In the genomic region with DNA sequence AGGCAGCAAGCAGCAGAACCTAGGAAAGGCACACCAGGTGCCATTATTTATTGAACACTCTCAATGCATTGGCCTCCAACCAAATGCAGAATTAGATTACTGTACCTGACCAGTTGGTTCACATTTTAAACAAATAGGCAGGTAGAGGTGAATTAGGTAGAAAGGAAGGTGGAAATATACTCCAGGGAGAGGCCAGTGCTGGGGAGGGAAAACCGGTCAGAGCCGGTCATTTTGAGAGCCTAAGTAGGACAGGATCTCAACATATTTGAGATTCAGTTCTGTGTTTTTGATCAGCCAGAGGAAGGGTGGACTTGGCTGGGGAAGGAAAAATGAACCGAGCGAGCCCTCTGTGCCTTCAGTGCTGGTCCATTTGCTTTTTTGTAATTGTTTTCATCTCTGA, we compare ENCODE assay signal across 29 mouse cellular contexts.
A peak's percentile ranks its signal among the peaks of the same experiment; 100 is the strongest.
DNase-seq lines count a peak whose midpoint lies in the region; ATAC-seq and TF ChIP-seq lines count a peak whose summit lies in the region.
"Had no signal": no experiment of that assay in that cellular context is flagged by ENCODE, and none has a peak within 500 bp of the region (broad histone marks: within the 10 kb centered on the region; RNA-seq: fewer than 3 reads in every experiment).

No protein-coding gene starts in this region.

- 76% methylated on average over 4 of the region's 4 CpGs for WGBS in lung, embryonic 15.5 days
- WGBS in kidney, adult 2 months = 63% methylated on average over 4 of the region's 4 CpGs
- WGBS in kidney, embryonic 16.5 days = 84% methylated on average over 4 of the region's 4 CpGs
- WGBS in stomach, postnatal 0 days = 85% methylated on average over 4 of the region's 4 CpGs
- WGBS in heart, embryonic 10.5 days = 91% methylated on average over 4 of the region's 4 CpGs
- WGBS in hindbrain, embryonic 16.5 days = 93% methylated on average over 4 of the region's 4 CpGs

- peak overlapping the region; percentile 22 for H3K27ac ChIP-seq in lung, embryonic 15.5 days
- H3K27ac ChIP-seq in kidney, adult 2 months (ENCODE audit: insufficient read depth, low read depth, low read length) = peak overlapping the region; percentile 59
- H3K27ac ChIP-seq in kidney, embryonic 16.5 days (ENCODE audit: low read length) = peak overlapping the region; percentile 22; the same call in 1 of the 2 replicates
- H3K27ac ChIP-seq in stomach, postnatal 0 days (replicated peaks) = peak overlapping the region; percentile 65
- H3K27ac ChIP-seq in heart, embryonic 10.5 days = no peak overlapping the region
- no peak overlapping the region for H3K27ac ChIP-seq in hindbrain, embryonic 16.5 days (ENCODE audit: low read depth, low read length)
- H3K27ac ChIP-seq: embryonic facial prominence, embryonic 13.5 days; forebrain, embryonic 10.5 days; forebrain, embryonic 15.5 days; gastrocnemius, adult 2 months; heart, adult 2 months; heart, embryonic 13.5 days; hindbrain, embryonic 14.5 days; limb, embryonic 10.5 days; limb, embryonic 15.5 days; liver, embryonic 13.5 days; midbrain, embryonic 10.5 days had no signal

- no peaks in the 10 kb centered on the region for H3K36me3 ChIP-seq in lung, embryonic 15.5 days
- no peaks in the 10 kb centered on the region for H3K36me3 ChIP-seq in kidney, adult 2 months (ENCODE audit: control insufficient read depth, insufficient read depth, low read length)
- no peaks in the 10 kb centered on the region for H3K36me3 ChIP-seq in kidney, embryonic 16.5 days (ENCODE audit: insufficient read depth, low read length)
- H3K36me3 ChIP-seq in stomach, postnatal 0 days (ENCODE audit: control insufficient read depth, insufficient read depth, low read length) = no peaks in the 10 kb centered on the region
- H3K36me3 ChIP-seq in heart, embryonic 10.5 days = no peaks in the 10 kb centered on the region
- no peaks in the 10 kb centered on the region for H3K36me3 ChIP-seq in hindbrain, embryonic 16.5 days (ENCODE audit: control insufficient read depth, insufficient read depth, low read length)
- H3K36me3 ChIP-seq: embryonic facial prominence, embryonic 13.5 days; forebrain, embryonic 10.5 days; forebrain, embryonic 15.5 days; heart, embryonic 13.5 days; limb, embryonic 10.5 days; limb, embryonic 15.5 days; liver, embryonic 13.5 days; midbrain, embryonic 10.5 days had no signal

- H3K4me1 ChIP-seq in lung, embryonic 15.5 days = peaks cover 35% of the 10 kb centered on the region
- peaks cover 22% of the 10 kb centered on the region for H3K4me1 ChIP-seq in kidney, adult 2 months (ENCODE audit: control insufficient read depth, insufficient read depth, low read length)
- peaks cover 31% of the 10 kb centered on the region for H3K4me1 ChIP-seq in kidney, embryonic 16.5 days (ENCODE audit: insufficient read depth, low read length)
- peaks cover 4% of the 10 kb centered on the region; the same call in 1 of the 2 replicates for H3K4me1 ChIP-seq in stomach, postnatal 0 days (replicated peaks; ENCODE audit: control insufficient read depth, insufficient read depth)
- peaks cover 29% of the 10 kb centered on the region for H3K4me1 ChIP-seq in heart, embryonic 10.5 days
- peaks cover 24% of the 10 kb centered on the region for H3K4me1 ChIP-seq in hindbrain, embryonic 16.5 days (ENCODE audit: control insufficient read depth, insufficient read depth, low read depth, low read length)
- H3K4me1 ChIP-seq: liver, embryonic 13.5 days had no signal

- TF ChIP-seq EP300 in stomach, postnatal 0 days (optimal IDR thresholded peaks at IDR 0.05) = no peak

- TF ChIP-seq CTCF in kidney, adult 2 months (conservative IDR thresholded peaks at IDR 0.05; ENCODE audit: insufficient read depth, insufficient read length, low read depth, low read length) = no peak
- TF ChIP-seq CTCF in stomach, postnatal 0 days (IDR thresholded peaks at IDR 0.05; ENCODE audit: low read depth) = no peak

- no peak for ATAC-seq in lung, embryonic 15.5 days (ENCODE audit: borderline replicate concordance, extremely low read depth, low FRiP score, low TSS enrichment)
- no peak for ATAC-seq in kidney, embryonic 16.5 days (ENCODE audit: low FRiP score, low TSS enrichment)
- no peak for ATAC-seq in stomach, postnatal 0 days (ENCODE audit: low FRiP score, low TSS enrichment)
- ATAC-seq in hindbrain, embryonic 16.5 days = no peak
- ATAC-seq: forebrain, embryonic 15.5 days; inflammation-experienced regulatory T-cells, adult 6 months; midbrain, embryonic 16.5 days had no signal

- H3K4me2 ChIP-seq in lung, embryonic 15.5 days = no peak overlapping the region
- H3K4me2 ChIP-seq in kidney, embryonic 16.5 days (replicated peaks; ENCODE audit: low read depth, low read length) = no peak overlapping the region
- H3K4me2 ChIP-seq in stomach, postnatal 0 days (replicated peaks; ENCODE audit: low read depth) = no peak overlapping the region
- H3K4me2 ChIP-seq in hindbrain, embryonic 16.5 days (ENCODE audit: low read length) = no peak overlapping the region
- H3K4me2 ChIP-seq: embryonic facial prominence, embryonic 13.5 days; forebrain, embryonic 15.5 days; heart, embryonic 13.5 days; hindbrain, embryonic 14.5 days; limb, embryonic 15.5 days; liver, embryonic 13.5 days had no signal

- H3K9ac ChIP-seq in lung, embryonic 15.5 days = no peak overlapping the region
- H3K9ac ChIP-seq in kidney, embryonic 16.5 days (replicated peaks; ENCODE audit: low read length) = no peak overlapping the region
- H3K9ac ChIP-seq in stomach, postnatal 0 days (ENCODE audit: low read length) = no peak overlapping the region; the same call in 1 of the 2 replicates
- H3K9ac ChIP-seq in hindbrain, embryonic 16.5 days (ENCODE audit: low read depth, low read length) = no peak overlapping the region
- H3K9ac ChIP-seq: embryonic facial prominence, embryonic 13.5 days; forebrain, embryonic 15.5 days; heart, embryonic 13.5 days; hindbrain, embryonic 14.5 days; limb, embryonic 15.5 days; liver, embryonic 13.5 days had no signal

- DNase-seq in lung, postnatal 4 days = no peak
- DNase-seq in kidney, adult 2 months = peak; percentile 77
- no peak for DNase-seq in stomach, postnatal 0 days (ENCODE audit: low spot score)
- no peak for DNase-seq in heart, embryonic 10.5 days (ENCODE audit: low spot score)
- DNase-seq: adrenal gland, postnatal 14 days; cerebellum, adult 11-12 months; cerebellum, adult 9-11 months; gastrocnemius, adult 2 months; gastrocnemius, postnatal 36 days; heart, postnatal 10 days; liver, embryonic 13.5 days; right cerebral cortex, adult 18-20 months; spleen, adult 18-20 months; thymus, adult 2 months; thymus, postnatal 36 days had no signal

- no peaks in the 10 kb centered on the region for H3K27me3 ChIP-seq in lung, embryonic 15.5 days
- no peaks in the 10 kb centered on the region for H3K27me3 ChIP-seq in kidney, adult 2 months (replicated peaks; ENCODE audit: control insufficient read depth, insufficient read depth, low read length)
- H3K27me3 ChIP-seq in kidney, embryonic 16.5 days (ENCODE audit: insufficient read depth, low read length) = no peaks in the 10 kb centered on the region
- no peaks in the 10 kb centered on the region for H3K27me3 ChIP-seq in stomach, postnatal 0 days (ENCODE audit: control insufficient read depth, insufficient read depth, low read length)
- no peaks in the 10 kb centered on the region for H3K27me3 ChIP-seq in heart, embryonic 10.5 days (ENCODE audit: insufficient read depth, poor library complexity, severe bottlenecking)
- H3K27me3 ChIP-seq in hindbrain, embryonic 16.5 days (replicated peaks; ENCODE audit: control insufficient read depth, insufficient read depth, low read length) = no peaks in the 10 kb centered on the region
- H3K27me3 ChIP-seq: embryonic facial prominence, embryonic 13.5 days; forebrain, embryonic 15.5 days; heart, embryonic 13.5 days; liver, embryonic 13.5 days had no signal

- H3K4me3 ChIP-seq in lung, embryonic 15.5 days = no peak overlapping the region
- H3K4me3 ChIP-seq in kidney, adult 2 months (ENCODE audit: insufficient read depth, low read depth, low read length) = no peak overlapping the region
- H3K4me3 ChIP-seq in kidney, embryonic 16.5 days (ENCODE audit: low read length) = no peak overlapping the region
- H3K4me3 ChIP-seq in stomach, postnatal 0 days (ENCODE audit: low read depth, low read length) = no peak overlapping the region
- H3K4me3 ChIP-seq in heart, embryonic 10.5 days = no peak overlapping the region
- no peak overlapping the region for H3K4me3 ChIP-seq in hindbrain, embryonic 16.5 days (ENCODE audit: low read length)
- H3K4me3 ChIP-seq: embryonic facial prominence, embryonic 13.5 days; forebrain, embryonic 10.5 days; forebrain, embryonic 15.5 days; gastrocnemius, adult 2 months; heart, adult 2 months; heart, embryonic 13.5 days; limb, embryonic 10.5 days; limb, embryonic 15.5 days; liver, embryonic 13.5 days; midbrain, embryonic 10.5 days had no signal

- no peak for TF ChIP-seq POLR2A in kidney, adult 2 months (IDR thresholded peaks at IDR 0.05; ENCODE audit: low read depth, low read length)

- H3K9me3 ChIP-seq in lung, embryonic 15.5 days = no peaks in the 10 kb centered on the region
- no peaks in the 10 kb centered on the region for H3K9me3 ChIP-seq in kidney, embryonic 16.5 days (ENCODE audit: low read length)
- no peaks in the 10 kb centered on the region for H3K9me3 ChIP-seq in stomach, postnatal 0 days (ENCODE audit: control insufficient read depth, low read length)
- no peaks in the 10 kb centered on the region for H3K9me3 ChIP-seq in heart, embryonic 10.5 days
- H3K9me3 ChIP-seq in hindbrain, embryonic 16.5 days (ENCODE audit: control insufficient read depth, low read length) = no peaks in the 10 kb centered on the region
- H3K9me3 ChIP-seq: embryonic facial prominence, embryonic 13.5 days; forebrain, embryonic 10.5 days; forebrain, embryonic 15.5 days; heart, embryonic 13.5 days; limb, embryonic 10.5 days; limb, embryonic 15.5 days; liver, embryonic 13.5 days; midbrain, embryonic 10.5 days had no signal

Comparison
In these comparisons a context has a peak if more than half of its experiments do, and no peak if none do; other contexts are left out.
1. H3K27ac ChIP-seq: peak in lung, embryonic 15.5 days (single experiment), kidney, adult 2 months (single experiment), kidney, embryonic 16.5 days (single experiment) and stomach, postnatal 0 days (single experiment); none in heart, embryonic 10.5 days (single experiment) and hindbrain, embryonic 16.5 days (single experiment).